Mouse (Mus musculus) heart, postnatal 0 days (tissue): ENCODE results near the gene Gse1.
A peak's percentile ranks its signal among the peaks of the same experiment; 100 is the strongest.

Source experiments
- CTCF ChIP-seq: IDR thresholded peaks from 2 replicates; pipeline ENCODE4 v1.5.1; 2016; ENCODE audit warnings: antibody characterized with exemption, control low read depth, low read depth
- EP300 ChIP-seq: IDR thresholded peaks from 2 replicates; pipeline ENCODE4 v1.6.1; 2016; ENCODE audit warnings: antibody characterized with exemption, low read depth

DNA sequence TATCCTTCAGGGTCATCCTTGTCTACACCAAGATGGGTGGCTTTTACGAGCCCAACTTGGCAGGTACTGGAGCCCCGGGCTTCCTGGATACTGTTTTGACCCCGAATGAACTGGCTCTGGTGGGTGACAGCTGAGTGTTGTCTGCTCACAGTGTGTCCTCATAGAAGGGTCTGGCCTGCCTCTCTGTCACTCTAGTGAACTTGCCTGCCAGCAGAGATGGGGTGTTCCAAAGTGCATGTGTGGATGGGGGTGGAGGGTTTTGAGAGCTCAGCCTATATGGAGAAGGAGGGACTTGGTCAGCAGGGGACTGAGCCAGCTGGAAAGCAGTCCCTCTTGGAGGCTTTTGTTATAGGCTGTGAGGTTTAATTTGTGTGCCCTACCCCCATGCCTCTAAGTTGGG lies 25.7 kb upstream of the Gse1 start:
- TF ChIP-seq CTCF, result no peak
- 0 out of 2 replicates have a peak, but pooled peaks have one; percentile 36 for TF ChIP-seq EP300
